Mouse (Mus musculus) forebrain, embryonic 15.5 days (tissue): ENCODE measurements at regions not wholly inside any gene's neighbourhood (a gene's known extent, or its start where the extent isn't known, plus 50 kb on each side); places are given as distances from the start of the nearest gene placed in this dataset.

Experiments
- ATAC-seq: fragments of 200-750 bp; cut with Nextera tagmentation; replicated peaks from 2 replicates; pipeline ENCODE4 v1.8.0; 2017; ENCODE audit warnings: mild to moderate bottlenecking, moderate TSS enrichment, moderate library complexity
- H3K27ac ChIP-seq: fragments of 300-500 bp; sonication (generic); replicated peaks from 2 replicates; pipeline ENCODE4 v1.5.1; 2015; ENCODE audit warnings: mild to moderate bottlenecking, inconsistent platforms
- H3K27me3 ChIP-seq: fragments of 300-500 bp; sonication (generic); 2 replicates; pipeline ENCODE4 v1.6.1; 2015; ENCODE audit warnings: inconsistent platforms
- H3K36me3 ChIP-seq: fragments of 300-500 bp; sonication (generic); 2 replicates; pipeline ENCODE4 v1.6.1; 2015; ENCODE audit warnings: mild to moderate bottlenecking, inconsistent platforms
- H3K4me1 ChIP-seq: fragments of 300-500 bp; sonication (generic); 2 replicates; pipeline ENCODE4 v1.6.1; 2015; ENCODE audit warnings: inconsistent platforms
- H3K4me2 ChIP-seq: fragments of 300-500 bp; sonication (generic); replicated peaks from 2 replicates; pipeline ENCODE4 v1.6.1; 2015; ENCODE audit warnings: mild to moderate bottlenecking, inconsistent platforms
- H3K4me3 ChIP-seq: fragments of 300-500 bp; sonication (generic); 2 replicates; pipeline ENCODE4 v1.5.1; 2015; ENCODE audit warnings: mild to moderate bottlenecking, inconsistent platforms
- H3K9ac ChIP-seq: fragments of 300-500 bp; sonication (generic); replicated peaks from 2 replicates; pipeline ENCODE4 v1.6.1; 2015; ENCODE audit warnings: mild to moderate bottlenecking, inconsistent platforms
- H3K9me3 ChIP-seq: fragments of 300-500 bp; sonication (generic); 2 replicates; pipeline ENCODE4 v1.6.1; 2016; ENCODE audit warnings: inconsistent platforms
- WGBS: fragments of 180-500 bp; shearing (Covaris S2); methylation state at CpG from one replicate; pipeline ENCODE4 v1.1.7; 2015; ENCODE audit warnings: mixed read lengths; 5-methylcytosine and 5-hydroxymethylcytosine counted together

DNA sequence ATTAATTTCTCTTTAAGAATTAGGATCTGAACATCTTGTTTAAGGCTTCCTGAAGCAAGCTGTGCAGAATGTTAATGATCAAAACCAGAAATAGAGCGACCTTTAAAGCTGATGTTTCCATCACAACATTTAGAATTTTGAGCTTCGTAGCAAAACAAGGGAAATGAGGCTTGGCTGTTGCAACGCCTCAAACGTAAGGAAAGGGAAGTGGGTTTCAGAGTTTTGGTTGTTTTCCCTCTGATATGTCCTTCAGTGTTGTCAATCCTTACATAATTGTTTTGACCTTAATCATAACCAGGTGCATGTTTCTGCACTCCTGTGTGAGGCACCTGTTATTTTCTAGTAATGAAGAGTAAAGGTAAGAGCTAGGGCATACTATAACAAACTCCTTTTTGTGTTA lies 445.3 kb downstream of the Bckdhb start:
- H3K36me3 ChIP-seq: no peaks in the 10 kb centered on the region

GRCm38 (mm10) chr9:84375746-84376145 lies 450.8 kb downstream of the Bckdhb start:
- H3K4me2 ChIP-seq: no peak overlapping the region
- H3K27ac ChIP-seq: no peak overlapping the region
- H3K4me1 ChIP-seq: no peaks in the 10 kb centered on the region
- H3K9me3 ChIP-seq: no peaks in the 10 kb centered on the region
- no peak overlapping the region for H3K4me3 ChIP-seq
- no peaks in the 10 kb centered on the region for H3K27me3 ChIP-seq
- no peak overlapping the region for H3K9ac ChIP-seq
- no peaks in the 10 kb centered on the region for H3K36me3 ChIP-seq
- 62% methylated on average over 2 of the region's 2 CpGs for WGBS
- no peak for ATAC-seq

More for the DNA sequence above, 445.3 kb downstream of the Bckdhb start:
- H3K9ac ChIP-seq: no peak overlapping the region
- 75% methylated on average over 4 of the region's 4 CpGs for WGBS
- no peak overlapping the region for H3K27ac ChIP-seq
- H3K4me3 ChIP-seq: no peak overlapping the region
- ATAC-seq: no peak
- H3K9me3 ChIP-seq: no peaks in the 10 kb centered on the region
- no peaks in the 10 kb centered on the region for H3K4me1 ChIP-seq
- H3K4me2 ChIP-seq: no peak overlapping the region
- H3K27me3 ChIP-seq: no peaks in the 10 kb centered on the region

DNA sequence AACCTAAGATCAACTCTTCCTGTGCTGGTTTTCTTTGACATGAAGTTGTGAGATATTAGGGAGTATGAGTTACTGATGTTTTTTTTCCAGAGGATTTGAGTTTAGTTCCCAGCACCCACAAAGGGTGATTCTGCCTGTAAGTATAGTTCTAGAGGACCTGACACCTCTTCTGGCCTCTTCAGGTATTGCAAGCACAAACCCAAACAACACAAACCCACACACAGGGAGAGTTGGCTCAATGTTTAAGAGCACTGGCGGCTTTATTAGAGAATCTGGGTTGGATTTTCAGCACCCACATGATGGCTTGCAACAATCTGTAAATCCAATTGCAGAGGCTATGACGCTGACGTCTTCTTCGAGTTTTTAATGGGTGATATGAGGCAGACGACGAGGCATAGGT lies 451.7 kb downstream of the Bckdhb start:
- no peak overlapping the region for H3K27ac ChIP-seq
- ATAC-seq: no peak
- no peak overlapping the region for H3K9ac ChIP-seq
- no peak overlapping the region for H3K4me3 ChIP-seq
- H3K4me2 ChIP-seq: no peak overlapping the region
- H3K27me3 ChIP-seq: no peaks in the 10 kb centered on the region
- 96% methylated on average over 6 of the region's 6 CpGs for WGBS
- H3K4me1 ChIP-seq: no peaks in the 10 kb centered on the region
- no peaks in the 10 kb centered on the region for H3K36me3 ChIP-seq
- H3K9me3 ChIP-seq: no peaks in the 10 kb centered on the region

GRCm38 (mm10) chr9:84381942-84382341 lies 457.0 kb downstream of the Bckdhb start:
- H3K27ac ChIP-seq: no peak overlapping the region
- no peaks in the 10 kb centered on the region for H3K36me3 ChIP-seq
- no peak for ATAC-seq
- H3K4me2 ChIP-seq: no peak overlapping the region
- H3K4me1 ChIP-seq: no peaks in the 10 kb centered on the region
- H3K9ac ChIP-seq: no peak overlapping the region
- no peaks in the 10 kb centered on the region for H3K27me3 ChIP-seq
- no peaks in the 10 kb centered on the region for H3K9me3 ChIP-seq
- no peak overlapping the region for H3K4me3 ChIP-seq

GRCm38 (mm10) chr9:84389831-84390230 lies 464.9 kb downstream of the Bckdhb start:
- WGBS: 88% methylated on average over 3 of the region's 3 CpGs
- ATAC-seq: no peak
- no peak overlapping the region for H3K9ac ChIP-seq
- no peak overlapping the region for H3K4me3 ChIP-seq
- H3K27ac ChIP-seq: no peak overlapping the region
- H3K4me2 ChIP-seq: no peak overlapping the region
- no peaks in the 10 kb centered on the region for H3K36me3 ChIP-seq
- H3K4me1 ChIP-seq: no peaks in the 10 kb centered on the region
- no peaks in the 10 kb centered on the region for H3K9me3 ChIP-seq
- no peaks in the 10 kb centered on the region for H3K27me3 ChIP-seq

DNA sequence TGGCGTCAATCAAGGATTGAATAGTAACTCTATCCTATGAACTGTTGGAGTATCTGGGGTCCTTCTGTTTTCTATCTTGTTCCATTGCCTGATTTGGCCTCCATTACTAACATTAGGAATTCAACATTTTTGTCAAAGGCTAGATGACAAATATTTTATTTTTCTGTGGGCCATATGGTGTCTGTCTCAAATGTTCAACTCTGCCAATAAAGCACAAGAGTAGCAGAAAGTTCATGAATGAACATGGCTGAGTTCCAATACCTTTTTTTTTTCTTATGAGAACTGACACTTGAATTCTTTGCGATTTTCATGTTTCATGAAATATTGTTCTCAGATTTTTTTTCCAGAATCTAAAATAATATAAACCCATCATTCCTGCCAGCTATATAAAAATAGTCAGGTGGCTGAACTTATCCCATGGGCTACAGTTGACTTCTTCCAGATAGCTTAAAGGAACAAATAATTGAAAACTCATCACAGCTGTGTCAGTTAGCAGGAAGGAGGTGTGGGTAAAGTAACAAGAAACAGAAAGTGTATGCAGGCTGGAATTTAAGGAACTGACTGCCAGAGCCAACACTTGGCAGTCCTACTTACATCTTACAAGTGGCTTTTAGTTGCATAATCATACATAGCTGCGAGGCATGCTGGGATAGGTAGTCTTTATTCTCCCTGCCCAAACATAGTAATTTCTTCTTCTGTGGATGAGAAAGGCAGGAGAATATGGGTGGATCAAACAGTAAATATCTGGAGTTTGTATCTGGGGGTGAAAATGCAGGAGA lies 469.8 kb downstream of the Bckdhb start:
- H3K9me3 ChIP-seq: no peaks in the 10 kb centered on the region
- no peak overlapping the region for H3K4me2 ChIP-seq
- H3K4me1 ChIP-seq: no peaks in the 10 kb centered on the region
- 0 out of 2 replicates have a peak, but pooled peaks have one; percentile 35 for ATAC-seq
- no peak overlapping the region for H3K27ac ChIP-seq
- no peak overlapping the region for H3K4me3 ChIP-seq
- H3K27me3 ChIP-seq: no peaks in the 10 kb centered on the region
- 84% methylated on average over 3 of the region's 3 CpGs for WGBS
- no peak overlapping the region for H3K9ac ChIP-seq
- no peaks in the 10 kb centered on the region for H3K36me3 ChIP-seq

GRCm38 (mm10) chr9:84399481-84399880 lies 474.5 kb downstream of the Bckdhb start:
- WGBS: 85% methylated on average over 3 of the region's 3 CpGs
- H3K4me1 ChIP-seq: no peaks in the 10 kb centered on the region
- H3K36me3 ChIP-seq: no peaks in the 10 kb centered on the region
- no peak overlapping the region for H3K4me3 ChIP-seq
- H3K27me3 ChIP-seq: no peaks in the 10 kb centered on the region
- H3K27ac ChIP-seq: no peak overlapping the region
- no peak overlapping the region for H3K9ac ChIP-seq
- H3K9me3 ChIP-seq: no peaks in the 10 kb centered on the region
- no peak for ATAC-seq
- H3K4me2 ChIP-seq: no peak overlapping the region

DNA sequence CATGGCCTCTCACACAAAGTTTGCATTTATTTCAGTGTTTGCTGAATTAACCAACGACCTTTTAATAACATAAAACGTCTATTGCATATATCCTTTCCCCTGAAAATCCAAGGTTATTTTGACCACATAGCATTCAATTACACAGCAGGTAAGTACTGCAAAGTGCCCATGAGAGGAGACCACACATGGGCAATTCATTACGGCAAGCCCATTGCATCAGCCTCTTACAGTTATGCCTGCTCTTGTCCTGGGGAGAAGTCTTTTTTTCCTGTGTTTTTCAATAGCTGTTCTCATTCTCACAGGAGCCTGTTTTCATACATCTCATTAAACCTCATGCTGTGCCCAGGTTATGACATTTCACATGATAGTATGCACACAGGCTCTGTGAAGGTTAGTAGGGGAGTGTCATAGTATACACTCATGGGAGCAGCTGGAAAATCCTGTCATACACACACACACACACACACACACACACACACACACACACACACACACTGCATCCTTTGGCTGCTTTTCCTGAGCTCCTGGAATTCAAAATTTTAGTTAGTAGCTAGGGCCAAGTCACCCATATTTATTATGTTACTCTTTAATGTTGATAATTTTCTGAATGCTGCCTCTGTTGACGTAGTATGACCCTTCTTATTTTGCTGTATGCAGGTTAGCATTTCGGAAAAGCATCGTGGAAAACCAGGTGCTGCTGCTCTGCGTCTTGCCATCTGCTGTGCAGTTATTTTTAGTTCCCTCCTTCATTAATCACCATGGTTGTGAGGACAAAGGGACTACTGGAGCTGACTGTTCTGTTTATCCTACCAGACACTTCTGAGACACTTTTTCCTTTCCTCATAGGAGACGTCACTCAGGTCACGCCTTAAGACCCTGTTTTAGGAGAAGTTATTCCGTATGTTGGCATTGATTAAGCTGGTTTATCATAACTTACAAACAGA lies 483.6 kb downstream of the Bckdhb start:
- WGBS: 53% methylated on average over 10 of the region's 10 CpGs
- peaks cover 6% of the 10 kb centered on the region; the same call in 1 of the 2 replicates for H3K4me1 ChIP-seq
- H3K4me2 ChIP-seq: no peak overlapping the region
- no peaks in the 10 kb centered on the region for H3K36me3 ChIP-seq
- H3K27ac ChIP-seq: no peak overlapping the region
- ATAC-seq: peak; percentile 73; the same call in 1 of the 2 replicates
- H3K4me3 ChIP-seq: no peak overlapping the region
- no peaks in the 10 kb centered on the region for H3K27me3 ChIP-seq
- H3K9me3 ChIP-seq: no peaks in the 10 kb centered on the region
- H3K9ac ChIP-seq: no peak overlapping the region
